Mouse (Mus musculus) gastrocnemius, adult 2 months (tissue): ENCODE data around the gene Rhot1. TPM values are rescaled to one million over a fixed set of nuclear protein-coding genes. Genes with fewer than 3 reads are reported as not detected.
"Not testable (repeated sequence)": the region's sequence is repeated elsewhere in the genome, so short reads cannot be mapped to it uniquely, and the experiment has no call there.

Experiments
- DNase-seq: peaks from one replicate; pipeline ENCODE4 v3.0.0; 2022
- H3K27ac ChIP-seq: fragments of 200-600 bp; 2 replicates; pipeline ENCODE4 v1.8.1; 2022; ENCODE audit warnings: mild to moderate bottlenecking
- H3K4me3 ChIP-seq: fragments of 200-600 bp; 2 replicates; pipeline ENCODE4 v1.8.1; 2022; ENCODE audit warnings: mild to moderate bottlenecking, moderate library complexity
- CTCF ChIP-seq: fragments of 200-600 bp; IDR thresholded peaks from 2 replicates; pipeline ENCODE4 v1.8.1; 2022; ENCODE audit warnings: antibody characterized with exemption, mild to moderate bottlenecking, moderate library complexity
- intact Hi-C: fragments of 180-260 bp; cut with DNase I; formaldehyde crosslinking; loops from one replicate; pipeline ENCODE4 v1.15.1; 2025
- total RNA-seq, 2 experiments: library from RNA; stranded (reverse); gene quantifications; 2 replicates each; pipeline ENCODE4 v1.2.3; 2021

Rhot1 gene
- total RNA-seq, 2 experiments from 2014 or later = 43.6 to 45.3 TPM

GRCm38 (mm10) chr11:80199773-80200172, 9.0 kb upstream of the Rhot1 start:
- DNase-seq = no peak
- peak; percentile 39 for TF ChIP-seq CTCF
- intact Hi-C loops = loop anchor here (5.0 kb wide), 1 partner anchor 112 kb away; the partner anchor contains the start of gene Atad5
- H3K4me3 ChIP-seq = no peak overlapping the region
- H3K27ac ChIP-seq = no peak overlapping the region

GRCm38 (mm10) chr11:80200326-80200725, 8.5 kb upstream of the Rhot1 start:
- intact Hi-C loops = no loop called here
- peak; percentile 73 for TF ChIP-seq CTCF
- H3K27ac ChIP-seq = no peak overlapping the region
- H3K4me3 ChIP-seq = no peak overlapping the region
- DNase-seq = peak; percentile 32

DNA sequence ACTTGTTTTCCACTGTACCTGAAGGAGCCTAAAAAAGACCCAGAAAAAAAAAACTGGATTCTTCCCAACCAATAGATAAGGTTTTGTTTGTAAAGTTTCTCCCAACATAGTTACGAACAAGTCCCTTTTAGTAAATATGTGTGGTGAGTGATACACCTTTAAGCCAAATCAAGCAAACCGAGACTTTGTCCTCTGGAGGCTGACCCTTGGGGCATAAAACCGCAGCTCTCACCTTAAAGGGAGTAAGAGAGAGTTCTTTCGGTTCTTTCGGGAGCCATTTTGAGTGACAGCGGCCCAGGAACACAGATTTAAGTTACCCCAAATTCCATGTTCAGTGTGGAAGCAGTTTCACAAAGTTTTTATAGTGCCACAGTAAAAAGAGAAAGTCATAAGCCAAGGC, 6.5 kb upstream of the Rhot1 start:
- H3K27ac ChIP-seq = no peak overlapping the region
- TF ChIP-seq CTCF = no peak
- intact Hi-C loops = no loop called here
- no peak overlapping the region for H3K4me3 ChIP-seq
- DNase-seq = no peak

DNA sequence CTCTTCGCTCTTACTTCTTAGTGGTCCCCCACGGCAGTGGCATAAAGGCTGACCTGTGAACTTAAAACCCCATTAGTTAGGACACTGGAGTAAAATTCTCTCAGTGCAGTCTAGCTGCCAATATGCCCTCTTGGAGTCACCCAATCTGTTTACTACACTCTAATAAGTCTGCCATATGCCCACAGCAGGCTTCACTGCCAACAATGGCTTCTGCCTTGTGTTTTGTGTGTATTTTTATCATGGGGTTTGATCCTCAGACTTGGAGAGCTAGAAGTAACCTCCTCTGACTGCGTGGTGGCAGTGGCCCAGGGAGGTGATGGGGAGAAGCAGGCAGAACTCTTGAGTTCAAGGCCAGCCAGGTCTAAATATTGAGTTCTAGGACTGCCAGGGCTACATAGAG, 4.8 kb upstream of the Rhot1 start:
- TF ChIP-seq CTCF = no peak
- intact Hi-C loops = no loop called here
- no peak for DNase-seq
- no peak overlapping the region for H3K4me3 ChIP-seq
- H3K27ac ChIP-seq = no peak overlapping the region

DNA sequence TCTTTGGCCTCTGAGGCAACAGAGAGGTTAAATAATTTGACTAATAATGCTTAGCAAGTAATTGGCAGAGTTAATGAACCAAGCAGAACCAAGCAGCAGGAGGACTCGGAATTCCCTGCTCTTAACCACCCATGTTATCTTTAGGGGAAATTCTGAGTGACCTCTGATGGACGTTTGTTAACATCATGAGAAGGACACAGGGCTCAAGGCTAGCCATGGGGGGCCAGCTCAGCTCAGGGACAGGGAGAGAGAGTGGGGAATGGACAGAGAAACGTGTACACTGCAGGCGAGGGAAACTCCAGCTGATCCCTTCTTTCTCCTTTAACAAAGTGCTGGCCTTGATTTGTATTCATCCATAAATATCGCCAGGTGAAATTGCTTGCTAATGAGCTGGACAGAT, 3.9 kb upstream of the Rhot1 start:
- DNase-seq = no peak
- H3K4me3 ChIP-seq = no peak overlapping the region
- H3K27ac ChIP-seq = no peak overlapping the region
- TF ChIP-seq CTCF = no peak
- intact Hi-C loops = no loop called here

DNA sequence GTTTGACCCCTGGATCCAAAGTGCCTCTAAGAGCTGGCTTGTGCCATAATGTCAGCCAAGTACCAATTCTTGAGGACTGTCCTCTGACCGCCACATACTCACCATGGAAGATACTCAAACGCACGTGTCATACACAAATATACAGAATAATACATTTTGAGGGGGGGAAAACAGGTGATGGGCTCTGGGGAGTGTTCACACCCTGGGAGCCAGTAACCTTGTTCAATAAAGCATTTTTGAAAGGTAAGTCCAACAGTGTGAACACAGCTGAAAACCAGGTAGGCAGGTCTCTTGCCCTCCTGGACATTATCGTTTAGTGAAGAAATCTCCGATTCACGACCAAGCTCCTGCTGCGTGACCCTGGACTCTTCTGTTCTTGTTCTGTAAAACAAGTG, 357 bp upstream of the Rhot1 start:
- H3K4me3 ChIP-seq = peak overlapping the region; percentile 85
- intact Hi-C loops = no loop called here
- no peak for TF ChIP-seq CTCF
- H3K27ac ChIP-seq = peak overlapping the region; percentile 43
- no peak for DNase-seq

DNA sequence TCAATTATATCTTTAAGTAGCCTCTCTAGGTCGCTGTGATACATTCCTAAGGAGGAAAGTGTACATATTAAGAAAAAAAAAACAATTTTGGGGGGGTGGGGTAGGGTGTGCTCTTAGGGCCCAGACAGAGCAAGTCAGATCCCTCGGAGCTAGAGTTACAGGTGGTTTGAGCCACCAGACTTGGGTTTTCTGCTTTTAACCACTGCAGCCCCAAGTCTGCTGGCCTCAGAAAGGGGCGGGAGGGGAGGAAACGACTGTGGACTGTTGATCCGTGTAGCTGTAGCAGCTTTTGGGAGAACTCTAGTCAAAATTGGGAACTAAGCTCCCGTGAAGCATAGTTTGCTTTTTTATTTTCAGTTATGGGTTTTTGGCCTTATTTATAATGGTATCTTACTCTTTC, 1.5 kb downstream of the Rhot1 start:
- H3K4me3 ChIP-seq = peak overlapping the region; percentile 85
- peak overlapping the region; percentile 97 for H3K27ac ChIP-seq
- intact Hi-C loops = no loop called here
- no peak for DNase-seq
- no peak for TF ChIP-seq CTCF

DNA sequence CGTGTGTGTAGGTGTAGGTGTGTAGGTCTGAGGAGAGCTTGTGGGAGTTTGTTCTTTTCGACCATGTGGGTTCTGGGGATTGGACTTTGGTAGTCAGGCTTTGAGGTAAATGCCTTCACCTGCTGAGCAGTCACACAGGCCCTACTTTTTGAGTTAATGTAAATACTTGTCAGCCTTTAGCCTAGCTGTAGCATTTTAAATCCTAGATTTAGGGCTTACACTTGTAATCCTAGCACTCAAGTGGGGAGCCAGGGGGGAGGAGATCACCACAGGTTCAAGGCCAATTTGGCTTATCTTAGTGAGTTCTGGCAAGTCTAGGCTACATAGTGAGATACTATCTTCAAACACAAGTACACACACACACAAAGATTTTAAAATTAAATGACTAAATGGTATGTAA, 3.5 kb downstream of the Rhot1 start:
- Histone ChIP-seq H3K27ac (no peak overlapping the region), H3K4me3 (no peak overlapping the region)
- no peak for DNase-seq
- intact Hi-C loops = no loop called here
- TF ChIP-seq CTCF = no peak

- Histone ChIP-seq H3K27ac (no peak overlapping the region), H3K4me3 (no peak overlapping the region)
- no peak for TF ChIP-seq CTCF
- no peak for DNase-seq
- intact Hi-C loops = no loop called here
Observed at GRCm38 (mm10) chr11:80215291-80215690, 6.5 kb downstream of the Rhot1 start.

GRCm38 (mm10) chr11:80218657-80219293, 10.0 kb downstream of the Rhot1 start:
- no peak for TF ChIP-seq CTCF
- DNase-seq = no peak
- intact Hi-C loops = no loop called here
- Histone ChIP-seq H3K4me3 (no peak overlapping the region), H3K27ac (0 out of 2 replicates have a peak overlapping the region, but pooled peaks have one; percentile 1)

DNA sequence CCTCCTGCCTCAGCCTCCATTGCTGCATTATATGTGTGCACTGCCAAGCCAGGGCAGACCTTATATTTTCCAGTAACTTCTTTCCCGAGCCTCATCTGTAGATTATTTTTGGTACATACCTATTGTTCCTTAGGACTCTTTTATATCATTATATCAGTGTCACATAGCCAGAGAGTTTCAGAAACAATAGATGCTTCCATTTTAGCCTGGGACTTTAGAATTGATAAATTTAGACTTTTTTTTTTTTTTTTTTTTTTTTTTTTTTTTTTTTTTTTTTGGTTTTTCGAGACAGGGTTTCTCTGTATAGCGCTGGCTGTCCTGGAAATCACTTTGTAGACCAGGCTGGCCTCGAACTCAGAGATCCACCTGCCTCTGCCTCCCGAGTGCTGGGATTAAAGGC, 21.2 kb downstream of the Rhot1 start:
- DNase-seq, H3K4me3 ChIP-seq, H3K27ac ChIP-seq: not testable (repeated sequence)
- intact Hi-C loops = loop anchor here (10.0 kb wide), 1 partner anchor 185 kb away; no protein-coding TSS in a partner anchor

DNA sequence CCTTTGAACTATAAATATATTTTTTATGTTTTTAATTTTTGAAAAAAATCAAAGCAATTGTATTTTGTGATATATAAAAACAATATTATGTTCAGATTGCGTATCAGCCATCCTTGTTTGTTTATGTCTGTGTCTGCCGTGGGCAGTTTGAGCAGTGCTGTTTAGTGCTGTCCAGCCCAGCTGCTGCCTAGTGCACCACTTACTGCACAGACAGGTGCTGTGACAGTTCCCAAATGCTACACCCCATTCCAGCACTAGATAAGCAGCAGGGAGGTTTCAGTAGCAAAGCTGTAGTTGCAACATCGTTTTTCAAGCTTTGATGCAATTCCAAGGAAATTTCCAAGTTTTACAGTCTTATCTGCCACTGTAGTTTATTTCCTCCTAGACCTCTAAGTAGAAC, 28.5 kb downstream of the Rhot1 start:
- intact Hi-C loops = loop anchor here (10.0 kb wide), 1 partner anchor 192 kb away; no protein-coding TSS in a partner anchor
- no peak for TF ChIP-seq CTCF
- no peak overlapping the region for H3K4me3 ChIP-seq
- H3K27ac ChIP-seq = no peak overlapping the region
- no peak for DNase-seq

- intact Hi-C loops = loop anchor here (10.0 kb wide), 1 partner anchor 194 kb away; no protein-coding TSS in a partner anchor
- Histone ChIP-seq H3K4me3 (no peak overlapping the region), H3K27ac (no peak overlapping the region)
- DNase-seq = no peak
- no peak for TF ChIP-seq CTCF
Observed at GRCm38 (mm10) chr11:80238306-80238705, 29.5 kb downstream of the Rhot1 start.

DNA sequence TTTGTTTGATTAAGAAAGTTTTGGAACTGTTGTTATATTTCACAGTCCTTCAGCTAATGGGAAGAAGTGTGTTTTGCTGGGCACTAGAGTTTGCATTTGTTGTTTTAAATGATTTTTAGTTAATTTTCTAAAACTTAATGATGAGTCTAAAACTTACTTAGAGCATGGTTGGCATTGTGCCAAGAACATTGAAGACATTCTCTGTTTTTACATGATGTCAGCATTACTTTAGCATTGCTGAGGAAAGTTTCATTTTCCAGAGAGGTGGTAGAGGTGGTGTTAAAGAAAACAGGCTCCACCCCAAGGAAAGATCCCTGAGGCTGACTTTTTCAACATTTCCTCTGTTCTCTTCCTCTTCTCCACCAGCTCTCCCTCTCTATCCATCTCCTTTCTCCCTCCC, 38.2 kb downstream of the Rhot1 start:
- no peak overlapping the region for H3K4me3 ChIP-seq
- no peak overlapping the region for H3K27ac ChIP-seq
- intact Hi-C loops = no loop called here
- no peak for DNase-seq
- no peak for TF ChIP-seq CTCF
